8 mouse cellular contexts compared by ENCODE assay signal in the genomic region with DNA sequence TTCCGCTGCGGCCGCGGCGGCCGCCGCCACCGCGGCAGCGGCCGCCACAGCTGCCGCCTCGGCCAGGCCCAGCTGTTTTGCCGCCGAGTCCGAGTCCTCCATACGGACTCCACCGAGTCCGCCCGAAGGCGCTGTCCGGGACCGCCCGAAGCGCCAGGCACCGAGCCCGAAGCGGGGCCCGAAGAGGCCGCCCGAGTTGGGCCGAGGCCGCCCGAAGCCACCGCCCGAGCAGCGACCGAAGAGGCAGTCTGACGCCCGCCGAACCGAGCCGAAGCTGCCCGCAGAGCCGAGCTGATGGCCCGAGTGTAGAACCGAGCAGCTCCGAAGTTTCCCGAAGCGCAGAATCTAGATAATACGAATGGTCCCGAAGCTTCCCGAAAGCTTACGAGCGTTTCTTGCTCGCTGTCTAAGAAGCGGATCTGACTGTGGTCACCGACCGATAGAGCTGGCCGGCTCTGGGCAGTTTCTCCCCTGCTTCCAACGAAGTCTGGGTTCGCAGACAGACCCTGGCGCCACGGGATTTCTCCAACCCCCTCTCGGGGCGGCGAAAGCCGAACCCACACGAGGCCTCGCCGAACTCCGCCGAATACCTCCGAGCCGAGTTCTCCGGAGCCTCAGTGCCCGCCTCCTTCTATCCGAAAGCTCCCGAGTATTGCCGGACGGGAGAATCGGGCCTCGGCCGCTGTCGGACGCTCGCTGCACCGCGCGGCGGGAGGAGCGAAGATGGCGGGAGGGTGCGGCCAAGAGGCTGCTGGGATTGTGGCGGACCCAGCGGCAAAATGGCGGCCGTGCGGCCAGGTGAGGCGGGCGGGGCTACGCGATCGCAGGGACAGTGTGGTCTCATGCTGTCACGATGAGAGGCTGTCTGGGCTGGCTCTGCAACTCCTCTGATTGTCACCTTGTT. TPM values are rescaled to one million over a fixed set of nuclear protein-coding genes. Genes with fewer than 3 reads are reported as not detected.
DNase-seq lines count a peak whose midpoint lies in the region; ATAC-seq lines count a peak whose summit lies in the region.

Gene Deaf1 (minus strand): TSS at position 222 of the 904 bp plus-strand sequence.
Gene Tmem80 (plus strand): TSS at position 271 of the 904 bp plus-strand sequence.

- no peaks in the 10 kb centered on the region for H3K27me3 ChIP-seq in hindbrain, embryonic 13.5 days

- peak within 1 kb of the TSS; percentile 100 for H3K27ac ChIP-seq in hindbrain, embryonic 13.5 days

- peaks cover 21% of the 10 kb centered on the region for H3K36me3 ChIP-seq in hindbrain, embryonic 13.5 days

- peak within 1 kb of the TSS; percentile 73 for H3K4me3 ChIP-seq in hindbrain, embryonic 13.5 days

- ATAC-seq in hindbrain, embryonic 13.5 days (ENCODE audit: low FRiP score), result peak; percentile 97

- no peaks in the 10 kb centered on the region for H3K9me3 ChIP-seq in hindbrain, embryonic 13.5 days

- peak; percentile 97 for DNase-seq in NIH3T3 (ENCODE audit: low read depth)
- DNase-seq in cerebellum, postnatal 14 days, result peak; percentile 100
- DNase-seq in frontal cortex, postnatal 14 days (ENCODE audit: low spot score in 2 of 2), result peak; percentile 100
- DNase-seq in layer of hippocampus, postnatal 25 days (ENCODE audit: extremely low spot score in 1 of 2, low spot score in 1 of 2), result peak; percentile 99 to 100
- peak; percentile 99 for DNase-seq in lung, postnatal 25 days (ENCODE audit: low spot score)
- peak; percentile 100 for DNase-seq in retina, embryonic 14.5 days (ENCODE audit: low spot score)
- peak; percentile 99 for DNase-seq in thymus, postnatal 4 days

- peak within 1 kb of the TSS; percentile 97 for H3K9ac ChIP-seq in hindbrain, embryonic 13.5 days

- under 1% methylated on average over 95 of the region's 105 CpGs for WGBS in hindbrain, embryonic 13.5 days

- H3K4me1 ChIP-seq in hindbrain, embryonic 13.5 days (replicated peaks), result peaks cover 40% of the 10 kb centered on the region

- peak within 1 kb of the TSS; percentile 100 for H3K4me2 ChIP-seq in hindbrain, embryonic 13.5 days

RNA-seq across cellular contexts. Expression of gene Deaf1, which starts in this region (rescaled TPM):
- polyA plus RNA-seq in hindbrain, embryonic 13.5 days (2015; fragmentation: Nextera tagmentation; extraction: Ambion mirVana), result 138 and 157 TPM in 2 replicates
- total RNA-seq in layer of hippocampus, postnatal 25 days (2021), result 10 to 100 TPM; 91.3 to 92.6 TPM

RNA-seq across cellular contexts. Expression of gene Tmem80, which starts in this region (rescaled TPM):
- polyA plus RNA-seq in hindbrain, embryonic 13.5 days (2015; fragmentation: Nextera tagmentation; extraction: Ambion mirVana), result 67.7 and 74.7 TPM in 2 replicates
- 10 to 100 TPM; 28.8 to 39.3 TPM for total RNA-seq in layer of hippocampus, postnatal 25 days (2021)

Comparison
In these comparisons a context has a peak if more than half of its experiments do, and no peak if none do; other contexts are left out.
1. Peak in every context shown above with its lines: DNase-seq, ATAC-seq, H3K4me3 ChIP-seq and H3K27ac ChIP-seq.